Mouse (Mus musculus) MEL (cell line): ENCODE results near the gene Acad12. TPM values are rescaled to one million over a fixed set of nuclear protein-coding genes. Genes with fewer than 3 reads are reported as not detected.
"Not testable (repeated sequence)": the region's sequence is repeated elsewhere in the genome, so short reads cannot be mapped to it uniquely, and the experiment has no call there.

Experiments used
- DNase-seq: peaks from one replicate; pipeline ENCODE4 v3.0.0; 2011; ENCODE audit warnings: low read depth, low spot score
- H3K27ac ChIP-seq: 2 replicates; pipeline ENCODE4 v1.5.1; 2012; ENCODE audit warnings: low read depth, mild to moderate bottlenecking, control low read depth, low read length, moderate library complexity; ENCODE audit not compliant: control insufficient read depth
- H3K27me3 ChIP-seq, 2 experiments: fragments of 150-350 bp in 1 of 2; sonication (generic) in 1 of 2; 2 replicates each; pipeline ENCODE4 v1.6.1; 2012; ENCODE audit warnings: low read length in 2 of 2, mild to moderate bottlenecking in 2 of 2, improper control_type of control experiment in 1 of 2, moderate library complexity in 1 of 2; ENCODE audit not compliant: insufficient read depth in 2 of 2, control insufficient read depth in 1 of 2
- H3K36me3 ChIP-seq, 2 experiments: 2 replicates each; pipeline ENCODE4 v1.6.1; 2012 to 2014; ENCODE audit warnings: low read length in 2 of 2, improper control_type of control experiment in 1 of 2, inconsistent platforms in 1 of 2, mild to moderate bottlenecking in 1 of 2; ENCODE audit not compliant: insufficient read depth in 2 of 2, control insufficient read depth in 1 of 2
- H3K4me1 ChIP-seq, 2 experiments: fragments of 150-350 bp in 1 of 2; sonication (generic) in 1 of 2; 2 replicates each; pipeline ENCODE4 v1.6.1; 2012; ENCODE audit warnings: low read length in 2 of 2, improper control_type of control experiment in 1 of 2, mild to moderate bottlenecking in 1 of 2; ENCODE audit not compliant: insufficient read depth in 2 of 2, control insufficient read depth in 1 of 2
- H3K4me3 ChIP-seq, 2 experiments: fragments of 150-350 bp in 1 of 2; sonication (generic) in 1 of 2; 2 replicates each; pipeline ENCODE4 v1.5.1; 2012; ENCODE audit warnings: low read depth in 2 of 2, low read length in 2 of 2, mild to moderate bottlenecking in 2 of 2, moderate library complexity in 2 of 2, control low read depth in 1 of 2, improper control_type of control experiment in 1 of 2; ENCODE audit not compliant: control insufficient read depth in 1 of 2, insufficient read depth in 1 of 2
- H3K79me2 ChIP-seq: 2 replicates; pipeline ENCODE4 v1.6.1; 2012; ENCODE audit warnings: mild to moderate bottlenecking, low read length, moderate library complexity; ENCODE audit not compliant: control insufficient read depth, poor library complexity, insufficient read depth
- H3K9ac ChIP-seq: 2 replicates; pipeline ENCODE4 v1.6.1; 2012; ENCODE audit warnings: low read depth, mild to moderate bottlenecking, control low read depth, low read length, moderate library complexity; ENCODE audit not compliant: control insufficient read depth, poor library complexity, severe bottlenecking
- H3K9me3 ChIP-seq: fragments of 150-350 bp; sonication (generic); replicated peaks from 2 replicates; pipeline ENCODE4 v1.6.1; 2012; ENCODE audit warnings: mild to moderate bottlenecking, low read length, improper control_type of control experiment, moderate library complexity; ENCODE audit not compliant: insufficient read depth
- CHD1 ChIP-seq: IDR thresholded peaks from 2 replicates; pipeline ENCODE4 v1.6.1; 2012; ENCODE audit warnings: low read depth, mild to moderate bottlenecking, inconsistent platforms, low read length, improper control_type of control experiment
- CHD2 ChIP-seq: IDR thresholded peaks from 2 replicates; pipeline ENCODE4 v1.6.1; 2011; ENCODE audit warnings: low read length, improper control_type of control experiment
- CTCF ChIP-seq, 3 experiments: IDR thresholded peaks in 2 of 3; conservative IDR thresholded peaks in 1 of 3; 2 replicates each; pipeline ENCODE4 v1.5.1; 2011 to 2012; ENCODE audit warnings: low read length in 3 of 3, low read depth in 2 of 3, mild to moderate bottlenecking in 2 of 3, improper control_type of control experiment in 1 of 3, inconsistent platforms in 1 of 3, mixed read lengths in 1 of 3, moderate library complexity in 1 of 3; ENCODE audit not compliant: control insufficient read depth in 1 of 3, insufficient read depth in 1 of 3, poor library complexity in 1 of 3, severe bottlenecking in 1 of 3
- E2F4 ChIP-seq: IDR thresholded peaks from 2 replicates; pipeline ENCODE4 v1.6.1; 2011; ENCODE audit warnings: low read depth, low read length, improper control_type of control experiment, borderline replicate concordance
- ELF1 ChIP-seq: IDR thresholded peaks from 2 replicates; pipeline ENCODE4 v1.6.1; 2014; ENCODE audit warnings: low read depth, mild to moderate bottlenecking, inconsistent platforms, low read length, improper control_type of control experiment, moderate library complexity
- EP300 ChIP-seq, 2 experiments: IDR thresholded peaks; 2 replicates each; pipeline ENCODE4 v1.6.1; 2011; ENCODE audit warnings: improper control_type of control experiment in 2 of 2, low read length in 2 of 2, low read depth in 1 of 2, mild to moderate bottlenecking in 1 of 2
- ETS1 ChIP-seq: IDR thresholded peaks from 2 replicates; pipeline ENCODE4 v1.6.1; 2012; ENCODE audit warnings: low read depth, mild to moderate bottlenecking, inconsistent platforms, low read length, improper control_type of control experiment, moderate library complexity
- GABPA ChIP-seq: IDR thresholded peaks from 2 replicates; pipeline ENCODE4 v1.6.1; 2012; ENCODE audit warnings: low read depth, mild to moderate bottlenecking, inconsistent platforms, low read length, improper control_type of control experiment, moderate library complexity
- JUND ChIP-seq: IDR thresholded peaks from 2 replicates; pipeline ENCODE4 v1.6.1; 2011; ENCODE audit warnings: low read depth, mild to moderate bottlenecking, improper control_type of control experiment, low read length
- KAT2A ChIP-seq: conservative IDR thresholded peaks from 2 replicates; pipeline ENCODE4 v1.6.1; 2012; ENCODE audit warnings: low read depth, low read length, improper control_type of control experiment, inconsistent platforms
- MAFK ChIP-seq: IDR thresholded peaks from 2 replicates; pipeline ENCODE4 v1.6.1; 2011; ENCODE audit warnings: low read depth, mild to moderate bottlenecking, low read length, improper control_type of control experiment, borderline replicate concordance
- MAZ ChIP-seq: IDR thresholded peaks from 2 replicates; pipeline ENCODE4 v1.6.1; 2012; ENCODE audit warnings: low read depth, mild to moderate bottlenecking, inconsistent platforms, low read length, improper control_type of control experiment
- MYB ChIP-seq: IDR thresholded peaks from 2 replicates; pipeline ENCODE4 v1.6.1; 2011; ENCODE audit warnings: mild to moderate bottlenecking, low read depth, low read length, improper control_type of control experiment
- MYC ChIP-seq: IDR thresholded peaks from 2 replicates; pipeline ENCODE4 v1.6.1; 2011; ENCODE audit warnings: low read depth, mild to moderate bottlenecking, low read length, improper control_type of control experiment, moderate library complexity
- NELFE ChIP-seq: IDR thresholded peaks from 2 replicates; pipeline ENCODE4 v1.6.1; 2011; ENCODE audit warnings: low read depth, low read length, improper control_type of control experiment
- POLR2A ChIP-seq, 2 experiments: IDR thresholded peaks; 2 replicates each; pipeline ENCODE4 v1.6.1; 2011 to 2012; ENCODE audit warnings: low read length in 2 of 2, mild to moderate bottlenecking in 2 of 2, control low read depth in 1 of 2, improper control_type of control experiment in 1 of 2, low read depth in 1 of 2, moderate library complexity in 1 of 2; ENCODE audit not compliant: control insufficient read depth in 1 of 2, insufficient read depth in 1 of 2, poor library complexity in 1 of 2
- POLR2AphosphoS2 ChIP-seq: IDR thresholded peaks from 2 replicates; pipeline ENCODE4 v1.6.1; 2011; ENCODE audit warnings: low read length, improper control_type of control experiment
- POLR2AphosphoS5 ChIP-seq: IDR thresholded peaks from 2 replicates; pipeline ENCODE4 v1.6.1; 2012; ENCODE audit warnings: low read depth, borderline replicate concordance, mild to moderate bottlenecking, inconsistent platforms, low read length, moderate library complexity, mixed read lengths
- RAD21 ChIP-seq: IDR thresholded peaks from 2 replicates; pipeline ENCODE4 v1.6.1; 2011; ENCODE audit warnings: mild to moderate bottlenecking, low read depth, low read length, improper control_type of control experiment
- SIN3A ChIP-seq: IDR thresholded peaks from 2 replicates; pipeline ENCODE4 v1.6.1; 2012; ENCODE audit warnings: low read length, improper control_type of control experiment, inconsistent platforms
- SMC3 ChIP-seq: IDR thresholded peaks from 2 replicates; pipeline ENCODE4 v1.6.1; 2011; ENCODE audit warnings: low read depth, low read length, improper control_type of control experiment
- TAL1 ChIP-seq: IDR thresholded peaks from 2 replicates; pipeline ENCODE4 v1.6.1; 2012; ENCODE audit warnings: mild to moderate bottlenecking, inconsistent platforms, low read length, moderate library complexity, mixed read lengths
- TCF12 ChIP-seq: IDR thresholded peaks from 2 replicates; pipeline ENCODE4 v1.6.1; 2014; ENCODE audit warnings: low read depth, mild to moderate bottlenecking, inconsistent platforms, low read length, improper control_type of control experiment, moderate library complexity
- UBTF ChIP-seq: IDR thresholded peaks from 2 replicates; pipeline ENCODE4 v1.6.1; 2012; ENCODE audit warnings: low read depth, mild to moderate bottlenecking, inconsistent platforms, low read length, improper control_type of control experiment, moderate library complexity, borderline replicate concordance; ENCODE audit not compliant: insufficient read depth
- USF1 ChIP-seq: IDR thresholded peaks from 2 replicates; pipeline ENCODE4 v1.6.1; 2014; ENCODE audit warnings: low read depth, mild to moderate bottlenecking, inconsistent platforms, low read length, improper control_type of control experiment, moderate library complexity
- ZC3H11A ChIP-seq: IDR thresholded peaks from 2 replicates; pipeline ENCODE4 v1.6.1; 2012; ENCODE audit warnings: low read depth, mild to moderate bottlenecking, inconsistent platforms, low read length, improper control_type of control experiment
- ZNF384 ChIP-seq: IDR thresholded peaks from 2 replicates; pipeline ENCODE4 v1.6.1; 2012; ENCODE audit warnings: low read depth, mild to moderate bottlenecking, inconsistent platforms, low read length, improper control_type of control experiment
- polyA plus RNA-seq, 2 experiments: library from polyadenylated mRNA; stranded (reverse) in 1 of 2; unstranded in 1 of 2; fragments of >175 nt in 1 of 2; fragments of >200 nt in 1 of 2; gene quantifications; 2 replicates each; pipeline versions ENCODE4 v1.2.1 to v1.2.4; 2012; ENCODE audit warnings: low replicate concordance in 2 of 2, low read depth in 1 of 2; ENCODE audit not compliant: insufficient read length in 2 of 2, insufficient read depth in 1 of 2, missing spikeins in 1 of 2
- total RNA-seq: library from RNA; depleted of rRNA; stranded (reverse); fragments of 300-350 nt; gene quantifications from 2 replicates; pipeline ENCODE4 v1.2.3, GENCODE M21; 2012

The Acad12 gene
- total and polyA plus RNA-seq, 3 experiments: 2.6 to 6.4 TPM; not detected in 1

GRCm38 (mm10) chr5:121621102-121621501, 2.4 kb upstream of the Acad12 start:
- TF ChIP-seq CHD2 (no peak), KAT2A (no peak), EP300 (IDR thresholded peaks at IDR 0.05; ENCODE audit: low read depth in 1 of 2, low read length in 2 of 2) (no peak), UBTF (no peak), MAFK (no peak), RAD21 (no peak), SIN3A (no peak), NELFE (no peak), TCF12 (no peak), GABPA (no peak), JUND (no peak), ETS1 (no peak)
- Histone ChIP-seq H3K27ac (no peak overlapping the region), H3K4me1 (peaks cover 0 to 8% of the 10 kb centered on the region in 2 experiments; a peak in 1 of 4 replicates), H3K9me3 (no peaks in the 10 kb centered on the region), H3K79me2 (peaks cover 10% of the 10 kb centered on the region), H3K27me3 (no peaks in the 10 kb centered on the region), H3K36me3 (peaks cover 0 to 2% of the 10 kb centered on the region in 2 experiments; a peak in 2 of 4 replicates), H3K4me3 (no peak overlapping the region), H3K9ac (no peak overlapping the region)
- no peak for DNase-seq

GRCm38 (mm10) chr5:121614921-121615320, 3.8 kb downstream of the Acad12 start:
- H3K9me3 ChIP-seq, H3K4me3 ChIP-seq, H3K27ac ChIP-seq, H3K4me1 ChIP-seq, H3K36me3 ChIP-seq, H3K9ac ChIP-seq, H3K27me3 ChIP-seq, DNase-seq: not testable (repeated sequence)
- H3K79me2 ChIP-seq: peaks cover 10% of the 10 kb centered on the region

- H3K36me3 ChIP-seq: no peaks in the 10 kb centered on the region
- no peak overlapping the region for H3K27ac ChIP-seq
- H3K4me3 ChIP-seq: no peak overlapping the region
- no peaks in the 10 kb centered on the region for H3K27me3 ChIP-seq
- no peak for DNase-seq
- no peak overlapping the region for H3K9ac ChIP-seq
- H3K4me1 ChIP-seq: no peaks in the 10 kb centered on the region
- TF ChIP-seq MAZ (no peak), EP300 (IDR thresholded peaks at IDR 0.05; ENCODE audit: low read depth in 1 of 2, low read length in 2 of 2) (no peak), POLR2AphosphoS5 (no peak), CHD2 (no peak), E2F4 (no peak), SMC3 (no peak), MYC (no peak), ETS1 (no peak), UBTF (no peak), ZC3H11A (no peak), POLR2A (IDR thresholded peaks at IDR 0.05; ENCODE audit: control insufficient read depth in 1 of 2, insufficient read depth in 1 of 2, low read depth in 1 of 2, low read length in 2 of 2, poor library complexity in 1 of 2) (no peak), ELF1 (no peak), ZNF384 (no peak), TAL1 (no peak), POLR2AphosphoS2 (no peak), GABPA (no peak), CHD1 (no peak), USF1 (no peak), MYB (no peak), CTCF (IDR thresholded peaks at IDR 0.05 in 2 of 3, conservative IDR thresholded peaks at IDR 0.05 in 1 of 3; ENCODE audit: control insufficient read depth in 1 of 3, insufficient read depth in 1 of 3, low read depth in 2 of 3, low read length in 3 of 3, poor library complexity in 1 of 3, severe bottlenecking in 1 of 3) (no peak)
- H3K9me3 ChIP-seq: no peaks in the 10 kb centered on the region
- H3K79me2 ChIP-seq: no peaks in the 10 kb centered on the region
These were observed 6.7 kb downstream of the Acad12 start for GRCm38 (mm10) chr5:121612036-121612435.
